Mouse (Mus musculus): ENCODE data around the gene Cmah. TPM values are rescaled to one million over a fixed set of nuclear protein-coding genes. Genes with fewer than 3 reads are reported as not detected.
A peak's percentile ranks its signal among the peaks of the same experiment; 100 is the strongest.

The Cmah gene
- polyA plus RNA-seq, 1 experiment from 2014 or later, result 2.2 TPM

GRCm38 (mm10) chr13:24505812-24506211 is 178.6 kb downstream of the Cmah start:
- ATAC-seq, result no peak
- 80% methylated on average over 5 of the region's 5 CpGs for WGBS (ENCODE audit: insufficient replicate concordance)
- Histone ChIP-seq H3K9ac (no peak overlapping the region), H3K9me3 (replicated peaks) (no peaks in the 10 kb centered on the region), H3K36me3 (no peaks in the 10 kb centered on the region), H3K4me2 (no peak overlapping the region), H3K27ac (no peak overlapping the region), H3K4me3 (no peak overlapping the region), H3K4me1 (peaks cover 29% of the 10 kb centered on the region), H3K27me3 (replicated peaks) (no peaks in the 10 kb centered on the region)

GRCm38 (mm10) chr13:24507156-24507555 is 180.0 kb downstream of the Cmah start:
- H3K4me1 ChIP-seq, result peaks cover 16% of the 10 kb centered on the region
- no peaks in the 10 kb centered on the region for H3K27me3 ChIP-seq (replicated peaks)
- 68% methylated on average over 6 of the region's 6 CpGs for WGBS (ENCODE audit: insufficient replicate concordance)
- H3K27ac ChIP-seq, result no peak overlapping the region
- H3K9ac ChIP-seq, result no peak overlapping the region
- H3K36me3 ChIP-seq, result no peaks in the 10 kb centered on the region
- H3K9me3 ChIP-seq (replicated peaks), result no peaks in the 10 kb centered on the region
- no peak overlapping the region for H3K4me2 ChIP-seq
- H3K4me3 ChIP-seq, result no peak overlapping the region
- ATAC-seq, result no peak

GRCm38 (mm10) chr13:24508917-24509316 is 181.7 kb downstream of the Cmah start:
- H3K27ac ChIP-seq, result peak overlapping the region; percentile 33
- no peak overlapping the region for H3K9ac ChIP-seq
- no peaks in the 10 kb centered on the region for H3K9me3 ChIP-seq (replicated peaks)
- no peak for ATAC-seq
- WGBS (ENCODE audit: insufficient replicate concordance), result 63% methylated on average over 1 of the region's 1 CpGs
- H3K36me3 ChIP-seq, result no peaks in the 10 kb centered on the region
- no peak overlapping the region for H3K4me3 ChIP-seq
- H3K27me3 ChIP-seq (replicated peaks), result no peaks in the 10 kb centered on the region
- no peak overlapping the region for H3K4me2 ChIP-seq
- peaks cover 6% of the 10 kb centered on the region; the same call in 1 of the 2 replicates for H3K4me1 ChIP-seq

GRCm38 (mm10) chr13:24511367-24511766 is 184.2 kb downstream of the Cmah start:
- H3K9ac ChIP-seq, result no peak overlapping the region
- H3K36me3 ChIP-seq, result no peaks in the 10 kb centered on the region
- H3K27me3 ChIP-seq (replicated peaks), result no peaks in the 10 kb centered on the region
- no peak overlapping the region for H3K4me2 ChIP-seq
- 0 out of 2 replicates have a peak, but pooled peaks have one; percentile 15 for ATAC-seq
- H3K4me1 ChIP-seq, result peaks cover 21% of the 10 kb centered on the region
- WGBS (ENCODE audit: insufficient replicate concordance), result 15% methylated on average over 1 of the region's 1 CpGs
- H3K27ac ChIP-seq, result no peak overlapping the region
- H3K9me3 ChIP-seq (replicated peaks), result no peaks in the 10 kb centered on the region
- no peak overlapping the region for H3K4me3 ChIP-seq

GRCm38 (mm10) chr13:24511932-24512520 is 184.8 kb downstream of the Cmah start:
- Histone ChIP-seq H3K4me2 (no peak overlapping the region), H3K9ac (no peak overlapping the region), H3K9me3 (replicated peaks) (no peaks in the 10 kb centered on the region), H3K4me1 (peaks cover 26% of the 10 kb centered on the region), H3K36me3 (no peaks in the 10 kb centered on the region), H3K27ac (no peak overlapping the region; the same call in 1 of the 2 replicates), H3K27me3 (replicated peaks) (no peaks in the 10 kb centered on the region), H3K4me3 (no peak overlapping the region)
- 61% methylated on average over 14 of the region's 14 CpGs for WGBS (ENCODE audit: insufficient replicate concordance)
- no peak for ATAC-seq

GRCm38 (mm10) chr13:24513717-24514116 is 186.5 kb downstream of the Cmah start:
- Histone ChIP-seq H3K36me3 (no peaks in the 10 kb centered on the region), H3K9me3 (replicated peaks) (no peaks in the 10 kb centered on the region), H3K27me3 (replicated peaks) (no peaks in the 10 kb centered on the region), H3K4me2 (no peak overlapping the region), H3K4me1 (peaks cover 26% of the 10 kb centered on the region), H3K27ac (no peak overlapping the region), H3K9ac (no peak overlapping the region), H3K4me3 (no peak overlapping the region)
- ATAC-seq, result no peak
- WGBS (ENCODE audit: insufficient replicate concordance), result 60% methylated on average over 3 of the region's 3 CpGs

- H3K27ac ChIP-seq, result peak overlapping the region; percentile 69
- no peaks in the 10 kb centered on the region for H3K27me3 ChIP-seq (replicated peaks)
- no peak overlapping the region for H3K4me2 ChIP-seq
- H3K9ac ChIP-seq, result no peak overlapping the region
- no peaks in the 10 kb centered on the region for H3K9me3 ChIP-seq (replicated peaks)
- H3K4me3 ChIP-seq, result no peak overlapping the region
- 15% methylated on average over 6 of the region's 6 CpGs for WGBS (ENCODE audit: insufficient replicate concordance)
- peak; percentile 45 for ATAC-seq
- no peaks in the 10 kb centered on the region for H3K36me3 ChIP-seq
- peaks cover 20% of the 10 kb centered on the region for H3K4me1 ChIP-seq
Measured at GRCm38 (mm10) chr13:24515101-24515675, 188.0 kb downstream of the Cmah start.

- Histone ChIP-seq H3K9ac (no peak overlapping the region), H3K4me1 (peaks cover 20% of the 10 kb centered on the region), H3K27me3 (replicated peaks) (no peaks in the 10 kb centered on the region), H3K4me3 (no peak overlapping the region), H3K4me2 (no peak overlapping the region), H3K9me3 (replicated peaks) (no peaks in the 10 kb centered on the region), H3K27ac (0 out of 2 replicates have a peak overlapping the region, but pooled peaks have one; percentile 6), H3K36me3 (no peaks in the 10 kb centered on the region)
- WGBS (ENCODE audit: insufficient replicate concordance), result 65% methylated on average over 2 of the region's 2 CpGs
- ATAC-seq, result no peak
Measured at GRCm38 (mm10) chr13:24517757-24518156, 190.6 kb downstream of the Cmah start.

GRCm38 (mm10) chr13:24518887-24519286 is 191.7 kb downstream of the Cmah start:
- no peak overlapping the region for H3K4me3 ChIP-seq
- H3K9me3 ChIP-seq (replicated peaks), result no peaks in the 10 kb centered on the region
- no peaks in the 10 kb centered on the region for H3K27me3 ChIP-seq (replicated peaks)
- H3K36me3 ChIP-seq, result no peaks in the 10 kb centered on the region
- no peak overlapping the region for H3K4me2 ChIP-seq
- no peak overlapping the region for H3K27ac ChIP-seq
- 0 out of 2 replicates have a peak overlapping the region, but pooled peaks have one; percentile 3 for H3K9ac ChIP-seq
- 32% methylated on average over 6 of the region's 6 CpGs for WGBS (ENCODE audit: insufficient replicate concordance)
- peaks cover 20% of the 10 kb centered on the region for H3K4me1 ChIP-seq
- 0 out of 2 replicates have a peak, but pooled peaks have one; percentile 32 for ATAC-seq

GRCm38 (mm10) chr13:24519976-24520647 is 192.9 kb downstream of the Cmah start:
- H3K9me3 ChIP-seq (replicated peaks), result no peaks in the 10 kb centered on the region
- H3K27ac ChIP-seq, result no peak overlapping the region
- H3K27me3 ChIP-seq (replicated peaks), result no peaks in the 10 kb centered on the region
- no peak overlapping the region for H3K4me3 ChIP-seq
- H3K4me2 ChIP-seq, result no peak overlapping the region
- no peak overlapping the region for H3K9ac ChIP-seq
- no peaks in the 10 kb centered on the region for H3K36me3 ChIP-seq
- 84% methylated on average over 14 of the region's 14 CpGs for WGBS (ENCODE audit: insufficient replicate concordance)
- H3K4me1 ChIP-seq, result peaks cover 11% of the 10 kb centered on the region
- ATAC-seq, result no peak

- Histone ChIP-seq H3K4me2 (no peak overlapping the region), H3K9me3 (replicated peaks) (no peaks in the 10 kb centered on the region), H3K27me3 (replicated peaks) (no peaks in the 10 kb centered on the region), H3K27ac (no peak overlapping the region), H3K4me1 (peaks cover 5% of the 10 kb centered on the region; the same call in 1 of the 2 replicates), H3K4me3 (no peak overlapping the region), H3K36me3 (no peaks in the 10 kb centered on the region), H3K9ac (no peak overlapping the region)
- ATAC-seq, result no peak
- 81% methylated on average over 10 of the region's 10 CpGs for WGBS (ENCODE audit: insufficient replicate concordance)
Measured at GRCm38 (mm10) chr13:24520796-24521195, 193.6 kb downstream of the Cmah start.
